Mouse (Mus musculus): ENCODE measurements around the gene Ephb6. TPM values are rescaled to one million over a fixed set of nuclear protein-coding genes. Genes with fewer than 3 reads are reported as not detected.
"Not testable (repeated sequence)": the region's sequence is repeated elsewhere in the genome, so short reads cannot be mapped to it uniquely, and the experiment has no call there.

Gene Ephb6
- polyA plus RNA-seq (2015; fragmentation: Nextera tagmentation; extraction: Ambion mirVana): 16.2 and 17.6 TPM in 2 replicates

GRCm38 (mm10) chr6:41605061-41605793, at the start of gene Ephb6:
Ephb6 (plus strand) TSS chr6:41605482.
- Histone ChIP-seq H3K36me3 (ENCODE audit: insufficient read depth, low read length) (no peaks in the 10 kb centered on the region), H3K27ac (ENCODE audit: low read length) (peak within 1 kb of the TSS; percentile 91), H3K9ac (replicated peaks; ENCODE audit: low read length) (peak within 1 kb of the TSS; percentile 92), H3K4me1 (ENCODE audit: insufficient read depth, low read length) (peaks cover 6% of the 10 kb centered on the region; the same call in 1 of the 2 replicates), H3K4me3 (ENCODE audit: low read length) (peak within 1 kb of the TSS; percentile 80), H3K9me3 (ENCODE audit: low read length) (no peaks in the 10 kb centered on the region), H3K4me2 (replicated peaks; ENCODE audit: low read depth, low read length) (peak within 1 kb of the TSS; percentile 95), H3K27me3 (ENCODE audit: insufficient read depth, low read length) (no peaks in the 10 kb centered on the region)
- under 1% methylated on average over 63 of the region's 68 CpGs for WGBS
- peak; percentile 98 for ATAC-seq (ENCODE audit: low FRiP score, low TSS enrichment)

- no peaks in the 10 kb centered on the region for H3K36me3 ChIP-seq (ENCODE audit: insufficient read depth, low read length)
- H3K4me1 ChIP-seq (ENCODE audit: insufficient read depth, low read length): no peaks in the 10 kb centered on the region
- no peak overlapping the region for H3K27ac ChIP-seq (ENCODE audit: low read length)
- no peak overlapping the region for H3K4me2 ChIP-seq (replicated peaks; ENCODE audit: low read depth, low read length)
- no peak overlapping the region for H3K4me3 ChIP-seq (ENCODE audit: low read length)
- H3K9ac ChIP-seq (replicated peaks; ENCODE audit: low read length): no peak overlapping the region
- ATAC-seq (ENCODE audit: low FRiP score, low TSS enrichment): no peak
- no peaks in the 10 kb centered on the region for H3K9me3 ChIP-seq (ENCODE audit: low read length)
- H3K27me3 ChIP-seq (ENCODE audit: insufficient read depth, low read length): no peaks in the 10 kb centered on the region
These were observed 48.9 kb upstream of the Ephb6 start for GRCm38 (mm10) chr6:41556389-41556788.

GRCm38 (mm10) chr6:41557468-41557867, 47.8 kb upstream of the Ephb6 start:
- H3K27ac ChIP-seq (ENCODE audit: low read length): no peak overlapping the region
- H3K27me3 ChIP-seq (ENCODE audit: insufficient read depth, low read length): no peaks in the 10 kb centered on the region
- no peak for ATAC-seq (ENCODE audit: low FRiP score, low TSS enrichment)
- WGBS: 77% methylated on average over 5 of the region's 5 CpGs
- no peak overlapping the region for H3K4me2 ChIP-seq (replicated peaks; ENCODE audit: low read depth, low read length)
- no peaks in the 10 kb centered on the region for H3K36me3 ChIP-seq (ENCODE audit: insufficient read depth, low read length)
- no peak overlapping the region for H3K9ac ChIP-seq (replicated peaks; ENCODE audit: low read length)
- H3K4me3 ChIP-seq (ENCODE audit: low read length): no peak overlapping the region
- H3K4me1 ChIP-seq (ENCODE audit: insufficient read depth, low read length): no peaks in the 10 kb centered on the region
- no peaks in the 10 kb centered on the region for H3K9me3 ChIP-seq (ENCODE audit: low read length)

- Histone ChIP-seq H3K27ac (ENCODE audit: low read length) (no peak overlapping the region), H3K36me3 (ENCODE audit: insufficient read depth, low read length) (no peaks in the 10 kb centered on the region), H3K4me2 (replicated peaks; ENCODE audit: low read depth, low read length) (no peak overlapping the region), H3K9me3 (ENCODE audit: low read length) (no peaks in the 10 kb centered on the region), H3K4me1 (ENCODE audit: insufficient read depth, low read length) (no peaks in the 10 kb centered on the region), H3K27me3 (ENCODE audit: insufficient read depth, low read length) (no peaks in the 10 kb centered on the region), H3K4me3 (ENCODE audit: low read length) (no peak overlapping the region), H3K9ac (replicated peaks; ENCODE audit: low read length) (no peak overlapping the region)
- WGBS: 41% methylated on average over 2 of the region's 2 CpGs
- ATAC-seq (ENCODE audit: low FRiP score, low TSS enrichment): no peak
These were observed 47.0 kb upstream of the Ephb6 start for GRCm38 (mm10) chr6:41558271-41558670.

GRCm38 (mm10) chr6:41559331-41559730, 46.0 kb upstream of the Ephb6 start:
- H3K9ac ChIP-seq (replicated peaks; ENCODE audit: low read length): no peak overlapping the region
- no peak overlapping the region for H3K4me2 ChIP-seq (replicated peaks; ENCODE audit: low read depth, low read length)
- no peaks in the 10 kb centered on the region for H3K27me3 ChIP-seq (ENCODE audit: insufficient read depth, low read length)
- no peaks in the 10 kb centered on the region for H3K4me1 ChIP-seq (ENCODE audit: insufficient read depth, low read length)
- H3K9me3 ChIP-seq (ENCODE audit: low read length): no peaks in the 10 kb centered on the region
- no peak overlapping the region for H3K27ac ChIP-seq (ENCODE audit: low read length)
- no peak for ATAC-seq (ENCODE audit: low FRiP score, low TSS enrichment)
- H3K4me3 ChIP-seq (ENCODE audit: low read length): no peak overlapping the region
- no peaks in the 10 kb centered on the region for H3K36me3 ChIP-seq (ENCODE audit: insufficient read depth, low read length)
- 47% methylated on average over 3 of the region's 3 CpGs for WGBS

GRCm38 (mm10) chr6:41560273-41560672, 45.0 kb upstream of the Ephb6 start:
- H3K36me3 ChIP-seq (ENCODE audit: insufficient read depth, low read length): no peaks in the 10 kb centered on the region
- ATAC-seq (ENCODE audit: low FRiP score, low TSS enrichment): no peak

GRCm38 (mm10) chr6:41562598-41562997, 42.7 kb upstream of the Ephb6 start:
- H3K27ac ChIP-seq (ENCODE audit: low read length): no peak overlapping the region
- peak overlapping the region; percentile 12; the same call in 1 of the 2 replicates for H3K4me3 ChIP-seq (ENCODE audit: low read length)
- no peaks in the 10 kb centered on the region for H3K27me3 ChIP-seq (ENCODE audit: insufficient read depth, low read length)
- H3K36me3 ChIP-seq (ENCODE audit: insufficient read depth, low read length): no peaks in the 10 kb centered on the region
- H3K9me3 ChIP-seq (ENCODE audit: low read length): no peaks in the 10 kb centered on the region
- peak overlapping the region; percentile 26; the same call in 1 of the 2 replicates for H3K4me2 ChIP-seq (replicated peaks; ENCODE audit: low read depth, low read length)
- H3K9ac ChIP-seq (replicated peaks; ENCODE audit: low read length): no peak overlapping the region
- no peak for ATAC-seq (ENCODE audit: low FRiP score, low TSS enrichment)
- no peaks in the 10 kb centered on the region for H3K4me1 ChIP-seq (ENCODE audit: insufficient read depth, low read length)
- 93% methylated on average over 4 of the region's 4 CpGs for WGBS

More at GRCm38 (mm10) chr6:41560273-41560672, 45.0 kb upstream of the Ephb6 start:
- no peaks in the 10 kb centered on the region for H3K9me3 ChIP-seq (ENCODE audit: low read length)
- no peak overlapping the region for H3K27ac ChIP-seq (ENCODE audit: low read length)
- no peak overlapping the region for H3K4me2 ChIP-seq (replicated peaks; ENCODE audit: low read depth, low read length)
- H3K4me1 ChIP-seq (ENCODE audit: insufficient read depth, low read length): no peaks in the 10 kb centered on the region
- no peaks in the 10 kb centered on the region for H3K27me3 ChIP-seq (ENCODE audit: insufficient read depth, low read length)
- H3K4me3 ChIP-seq (ENCODE audit: low read length): no peak overlapping the region
- no peak overlapping the region for H3K9ac ChIP-seq (replicated peaks; ENCODE audit: low read length)
- WGBS: 77% methylated on average over 2 of the region's 2 CpGs

- not testable (repeated sequence) for ATAC-seq (ENCODE audit: low FRiP score, low TSS enrichment); H3K36me3 ChIP-seq (ENCODE audit: insufficient read depth, low read length); H3K9ac ChIP-seq (replicated peaks; ENCODE audit: low read length); H3K27ac ChIP-seq (ENCODE audit: low read length); H3K4me2 ChIP-seq (replicated peaks; ENCODE audit: low read depth, low read length); H3K4me1 ChIP-seq (ENCODE audit: insufficient read depth, low read length); H3K4me3 ChIP-seq (ENCODE audit: low read length); H3K9me3 ChIP-seq (ENCODE audit: low read length); H3K27me3 ChIP-seq (ENCODE audit: insufficient read depth, low read length)
- 50% methylated on average over 4 of the region's 23 CpGs for WGBS
These were observed 42.0 kb upstream of the Ephb6 start for GRCm38 (mm10) chr6:41563104-41563951.

GRCm38 (mm10) chr6:41565261-41565660, 40.0 kb upstream of the Ephb6 start:
- Histone ChIP-seq H3K27ac (ENCODE audit: low read length) (no peak overlapping the region), H3K27me3 (ENCODE audit: insufficient read depth, low read length) (no peaks in the 10 kb centered on the region), H3K4me3 (ENCODE audit: low read length) (no peak overlapping the region), H3K36me3 (ENCODE audit: insufficient read depth, low read length) (no peaks in the 10 kb centered on the region), H3K9me3 (ENCODE audit: low read length) (no peaks in the 10 kb centered on the region), H3K4me1 (ENCODE audit: insufficient read depth, low read length) (no peaks in the 10 kb centered on the region), H3K4me2 (replicated peaks; ENCODE audit: low read depth, low read length) (no peak overlapping the region), H3K9ac (replicated peaks; ENCODE audit: low read length) (no peak overlapping the region)
- WGBS: 57% methylated on average over 1 of the region's 1 CpGs
- no peak for ATAC-seq (ENCODE audit: low FRiP score, low TSS enrichment)

GRCm38 (mm10) chr6:41566965-41567364, 38.3 kb upstream of the Ephb6 start:
- Histone ChIP-seq H3K9ac (replicated peaks; ENCODE audit: low read length) (no peak overlapping the region), H3K4me3 (ENCODE audit: low read length) (no peak overlapping the region), H3K4me2 (replicated peaks; ENCODE audit: low read depth, low read length) (no peak overlapping the region), H3K9me3 (ENCODE audit: low read length) (no peaks in the 10 kb centered on the region), H3K27me3 (ENCODE audit: insufficient read depth, low read length) (no peaks in the 10 kb centered on the region), H3K27ac (ENCODE audit: low read length) (no peak overlapping the region), H3K4me1 (ENCODE audit: insufficient read depth, low read length) (no peaks in the 10 kb centered on the region), H3K36me3 (ENCODE audit: insufficient read depth, low read length) (no peaks in the 10 kb centered on the region)
- WGBS: 88% methylated on average over 4 of the region's 4 CpGs
- no peak for ATAC-seq (ENCODE audit: low FRiP score, low TSS enrichment)
